Mouse (Mus musculus): ENCODE measurements around the gene Sema3b. TPM values are rescaled to one million over a fixed set of nuclear protein-coding genes. Genes with fewer than 3 reads are reported as not detected.

Gene Sema3b
- polyA plus RNA-seq, 1 experiment: 55.4 TPM

GRCm38 (mm10) chr9:107556346-107556745 is 52.7 kb downstream of the Sema3b start:
- Histone ChIP-seq H3K27ac (ENCODE audit: insufficient read depth, low read depth, low read length) (peak overlapping the region; percentile 98), H3K27me3 (ENCODE audit: control insufficient read depth, insufficient read depth, low read length) (no peaks in the 10 kb centered on the region), H3K36me3 (ENCODE audit: control insufficient read depth, insufficient read depth, low read length) (peaks cover 41% of the 10 kb centered on the region), H3K4me3 (ENCODE audit: low read depth, low read length) (peak overlapping the region; percentile 48), H3K4me1 (ENCODE audit: control insufficient read depth, insufficient read depth, insufficient read length, low read length) (peaks cover 10% of the 10 kb centered on the region)
- TF ChIP-seq POLR2A (IDR thresholded peaks at IDR 0.05; ENCODE audit: low read depth, low read length) (peak; percentile 32; the same call in 1 of the 2 replicates), CTCF (IDR thresholded peaks at IDR 0.05; ENCODE audit: extremely low read depth, insufficient read length, insufficient replicate concordance, low read depth, low read length) (no peak)
- 25% methylated on average over 3 of the region's 3 CpGs for WGBS

DNA sequence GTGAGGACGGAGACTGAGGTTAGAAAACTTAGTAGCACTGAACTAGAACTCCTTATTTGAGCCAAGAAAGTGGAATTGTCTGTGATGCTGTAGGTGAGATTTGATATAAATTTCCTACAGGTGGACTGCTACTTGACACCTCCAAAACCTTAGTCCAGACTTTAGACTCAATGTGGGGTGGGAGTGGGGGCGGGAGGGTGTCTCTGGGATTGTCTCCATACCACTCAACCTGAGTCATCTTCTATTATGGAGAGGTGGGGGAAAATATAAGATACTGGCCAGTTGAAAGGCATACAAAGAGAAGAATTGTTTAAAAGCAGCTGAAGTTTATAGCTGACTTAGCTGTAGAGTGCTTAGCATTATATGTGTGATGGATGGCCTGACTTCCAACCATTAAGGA is 53.3 kb downstream of the Sema3b start:
- Histone ChIP-seq H3K36me3 (ENCODE audit: control insufficient read depth, insufficient read depth, low read length) (peaks cover 35% of the 10 kb centered on the region), H3K4me1 (ENCODE audit: control insufficient read depth, insufficient read depth, insufficient read length, low read length) (peaks cover 14% of the 10 kb centered on the region), H3K27ac (ENCODE audit: insufficient read depth, low read depth, low read length) (peak overlapping the region; percentile 98), H3K27me3 (ENCODE audit: control insufficient read depth, insufficient read depth, low read length) (no peaks in the 10 kb centered on the region), H3K4me3 (ENCODE audit: low read depth, low read length) (peak overlapping the region; percentile 79)
- 19% methylated on average over 2 of the region's 2 CpGs for WGBS
- TF ChIP-seq POLR2A (IDR thresholded peaks at IDR 0.05; ENCODE audit: low read depth, low read length) (no peak), CTCF (IDR thresholded peaks at IDR 0.05; ENCODE audit: extremely low read depth, insufficient read length, insufficient replicate concordance, low read depth, low read length) (no peak)

- 0% methylated on average over 23 of the region's 23 CpGs for WGBS
- H3K27me3 ChIP-seq (ENCODE audit: control insufficient read depth, insufficient read depth, low read length): no peaks in the 10 kb centered on the region
- H3K27ac ChIP-seq (ENCODE audit: insufficient read depth, low read depth, low read length): peak overlapping the region; percentile 98
Observed at GRCm38 (mm10) chr9:107555031-107555457, 54.0 kb downstream of the Sema3b start.

DNA sequence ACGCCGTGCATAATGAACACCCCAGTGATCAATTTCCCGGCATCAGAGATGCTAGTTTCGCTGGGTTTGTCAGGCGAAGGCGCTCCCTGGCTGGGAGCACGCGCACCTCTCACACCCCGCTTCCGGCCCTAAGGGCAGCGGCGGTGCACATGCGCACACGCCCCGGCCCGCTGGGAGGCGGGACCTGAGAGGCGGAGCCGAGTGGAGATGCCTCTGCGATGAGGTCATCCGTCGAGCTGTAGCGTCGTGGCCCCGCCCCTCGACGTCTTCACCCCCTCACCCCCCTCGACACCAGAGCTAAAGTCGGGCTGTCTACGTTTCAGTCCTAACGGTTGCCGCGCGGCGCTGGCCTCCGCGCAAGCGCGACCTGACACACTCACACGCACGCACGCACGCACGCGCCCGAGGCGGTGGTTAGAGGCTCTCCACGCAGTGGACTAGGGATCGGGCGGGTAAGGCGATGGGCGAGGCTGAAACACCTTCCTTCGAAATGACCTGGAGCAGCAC is 54.7 kb downstream of the Sema3b start:
- TF ChIP-seq CTCF (IDR thresholded peaks at IDR 0.05; ENCODE audit: extremely low read depth, insufficient read length, insufficient replicate concordance, low read depth, low read length): no peak
- TF ChIP-seq POLR2A (IDR thresholded peaks at IDR 0.05; ENCODE audit: low read depth, low read length): peak; percentile 91
- H3K4me1 ChIP-seq (ENCODE audit: control insufficient read depth, insufficient read depth, insufficient read length, low read length): peaks cover 14% of the 10 kb centered on the region
- H3K27me3 ChIP-seq (ENCODE audit: control insufficient read depth, insufficient read depth, low read length): no peaks in the 10 kb centered on the region
- peaks cover 24% of the 10 kb centered on the region for H3K36me3 ChIP-seq (ENCODE audit: control insufficient read depth, insufficient read depth, low read length)
- peak overlapping the region; percentile 79 for H3K4me3 ChIP-seq (ENCODE audit: low read depth, low read length)
- peak overlapping the region; percentile 98 for H3K27ac ChIP-seq (ENCODE audit: insufficient read depth, low read depth, low read length)
- under 1% methylated on average over 53 of the region's 53 CpGs for WGBS

More at GRCm38 (mm10) chr9:107555031-107555457, 54.0 kb downstream of the Sema3b start:
- Histone ChIP-seq H3K4me3 (ENCODE audit: low read depth, low read length) (peak overlapping the region; percentile 79), H3K36me3 (ENCODE audit: control insufficient read depth, insufficient read depth, low read length) (peaks cover 31% of the 10 kb centered on the region), H3K4me1 (ENCODE audit: control insufficient read depth, insufficient read depth, insufficient read length, low read length) (peaks cover 14% of the 10 kb centered on the region)
- TF ChIP-seq POLR2A (IDR thresholded peaks at IDR 0.05; ENCODE audit: low read depth, low read length) (peak; percentile 29; the same call in 1 of the 2 replicates), CTCF (IDR thresholded peaks at IDR 0.05; ENCODE audit: extremely low read depth, insufficient read length, insufficient replicate concordance, low read depth, low read length) (no peak)

- Histone ChIP-seq H3K4me3 (ENCODE audit: low read depth, low read length) (peak overlapping the region; percentile 61), H3K27me3 (ENCODE audit: control insufficient read depth, insufficient read depth, low read length) (no peaks in the 10 kb centered on the region)
- WGBS: 9% methylated on average over 37 of the region's 37 CpGs
Observed at GRCm38 (mm10) chr9:107553541-107554318, 55.3 kb downstream of the Sema3b start.

DNA sequence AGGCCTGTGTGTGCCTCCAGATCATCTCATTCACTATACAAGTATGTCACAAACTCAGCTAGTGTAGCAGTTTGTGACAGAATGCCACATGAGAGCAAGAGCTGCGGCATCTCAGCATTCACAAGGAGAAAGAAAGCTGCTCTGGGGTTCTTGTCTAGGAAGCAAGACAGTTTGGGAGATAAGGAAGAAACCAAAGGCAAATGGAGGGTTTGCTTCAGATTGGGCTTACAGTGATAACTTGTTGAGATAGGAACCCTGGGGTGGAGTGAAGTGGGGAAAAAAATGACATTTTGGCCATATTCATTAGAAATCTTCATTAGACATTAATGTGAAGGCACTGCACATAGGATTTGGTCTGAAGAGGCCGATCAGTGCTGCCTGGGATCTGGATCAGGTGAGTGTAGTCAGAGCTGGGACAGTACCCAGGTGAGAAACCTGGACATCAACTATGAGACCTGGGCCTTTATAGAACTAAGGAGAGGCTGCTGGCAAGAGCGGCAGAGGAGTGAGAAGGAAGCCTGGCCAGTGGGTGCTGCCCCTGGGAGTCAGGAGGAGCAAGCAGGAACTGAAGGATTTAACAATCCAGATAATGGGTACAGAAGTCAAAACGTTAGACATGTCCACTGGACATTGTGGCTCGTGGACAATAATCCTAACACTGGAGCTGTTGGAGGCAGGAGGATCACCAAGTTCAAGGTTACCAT is 56.2 kb downstream of the Sema3b start:
- H3K27me3 ChIP-seq (ENCODE audit: control insufficient read depth, insufficient read depth, low read length): no peaks in the 10 kb centered on the region
- WGBS: 80% methylated on average over 5 of the region's 5 CpGs
- peaks cover 14% of the 10 kb centered on the region for H3K4me1 ChIP-seq (ENCODE audit: control insufficient read depth, insufficient read depth, insufficient read length, low read length)
- H3K36me3 ChIP-seq (ENCODE audit: control insufficient read depth, insufficient read depth, low read length): peaks cover 9% of the 10 kb centered on the region
- no peak overlapping the region for H3K27ac ChIP-seq (ENCODE audit: insufficient read depth, low read depth, low read length)
- H3K4me3 ChIP-seq (ENCODE audit: low read depth, low read length): no peak overlapping the region
- TF ChIP-seq POLR2A (IDR thresholded peaks at IDR 0.05; ENCODE audit: low read depth, low read length): no peak
- TF ChIP-seq CTCF (IDR thresholded peaks at IDR 0.05; ENCODE audit: extremely low read depth, insufficient read length, insufficient replicate concordance, low read depth, low read length): no peak

More at GRCm38 (mm10) chr9:107553541-107554318, 55.3 kb downstream of the Sema3b start:
- TF ChIP-seq POLR2A (IDR thresholded peaks at IDR 0.05; ENCODE audit: low read depth, low read length) (no peak), CTCF (IDR thresholded peaks at IDR 0.05; ENCODE audit: extremely low read depth, insufficient read length, insufficient replicate concordance, low read depth, low read length) (no peak)
- peaks cover 14% of the 10 kb centered on the region for H3K4me1 ChIP-seq (ENCODE audit: control insufficient read depth, insufficient read depth, insufficient read length, low read length)
- H3K36me3 ChIP-seq (ENCODE audit: control insufficient read depth, insufficient read depth, low read length): peaks cover 17% of the 10 kb centered on the region
- peak overlapping the region; percentile 3; the same call in 1 of the 2 replicates for H3K27ac ChIP-seq (ENCODE audit: insufficient read depth, low read depth, low read length)
